ENCODE assay signal across 8 mouse cellular contexts in genomic region chr8:90869071-90869919, GRCm38 (mm10). TPM values are rescaled to one million over a fixed set of nuclear protein-coding genes. Genes with fewer than 3 reads are reported as not detected.
DNase-seq lines count a peak whose midpoint lies in the region; ATAC-seq and TF ChIP-seq lines count a peak whose summit lies in the region.

No protein-coding gene starts in this region.

- no peak for TF ChIP-seq CTCF in lung, postnatal 0 days (IDR thresholded peaks at IDR 0.05)
- TF ChIP-seq CTCF in thymus, adult 2 months (IDR thresholded peaks at IDR 0.05; ENCODE audit: borderline replicate concordance, control insufficient read depth, extremely low read depth, insufficient read depth, low read length, poor library complexity), result no peak

- 32% methylated on average over 18 of the region's 18 CpGs for WGBS in hindbrain, embryonic 13.5 days
- WGBS in lung, postnatal 0 days, result 26% methylated on average over 18 of the region's 18 CpGs
- WGBS in thymus, adult 2 months, result 36% methylated on average over 18 of the region's 18 CpGs

- H3K9me3 ChIP-seq in hindbrain, embryonic 13.5 days, result no peaks in the 10 kb centered on the region
- H3K9me3 ChIP-seq in lung, postnatal 0 days (ENCODE audit: low read length), result no peaks in the 10 kb centered on the region

- H3K4me3 ChIP-seq in hindbrain, embryonic 13.5 days, result no peak overlapping the region
- no peak overlapping the region for H3K4me3 ChIP-seq in lung, postnatal 0 days (ENCODE audit: low read depth, low read length)
- H3K4me3 ChIP-seq in thymus, adult 2 months (ENCODE audit: control insufficient read depth, insufficient read depth, low read length), result no peak overlapping the region

- peaks cover 42% of the 10 kb centered on the region for H3K4me1 ChIP-seq in hindbrain, embryonic 13.5 days (replicated peaks)
- peaks cover 20% of the 10 kb centered on the region for H3K4me1 ChIP-seq in lung, postnatal 0 days (ENCODE audit: insufficient read depth, low read depth, low read length)
- H3K4me1 ChIP-seq in thymus, adult 2 months (replicated peaks; ENCODE audit: control insufficient read depth, insufficient read depth, low read length), result peaks cover 6% of the 10 kb centered on the region; the same call in 1 of the 2 replicates

- no peak for TF ChIP-seq POLR2A in thymus, adult 2 months (IDR thresholded peaks at IDR 0.05; ENCODE audit: control insufficient read depth, extremely low read depth, insufficient read depth, low read length, poor library complexity)

- H3K9ac ChIP-seq in hindbrain, embryonic 13.5 days, result peak overlapping the region; percentile 35; the same call in 1 of the 2 replicates
- no peak overlapping the region for H3K9ac ChIP-seq in lung, postnatal 0 days (replicated peaks; ENCODE audit: low read depth)

- peak overlapping the region; percentile 95 for H3K27ac ChIP-seq in hindbrain, embryonic 13.5 days
- peak overlapping the region; percentile 87 for H3K27ac ChIP-seq in lung, postnatal 0 days (ENCODE audit: low read length)
- no peak overlapping the region for H3K27ac ChIP-seq in thymus, adult 2 months (ENCODE audit: control insufficient read depth, insufficient read depth, low read length)

- peak; percentile 74; the same call in 1 of the 2 replicates for TF ChIP-seq EP300 in lung, postnatal 0 days (IDR thresholded peaks at IDR 0.05)

- H3K27me3 ChIP-seq in hindbrain, embryonic 13.5 days, result no peaks in the 10 kb centered on the region
- no peaks in the 10 kb centered on the region for H3K27me3 ChIP-seq in lung, postnatal 0 days (replicated peaks; ENCODE audit: insufficient read depth, low read length)
- no peaks in the 10 kb centered on the region for H3K27me3 ChIP-seq in thymus, adult 2 months (ENCODE audit: control insufficient read depth, insufficient read depth, low read length)

- peak overlapping the region; percentile 43 for H3K4me2 ChIP-seq in hindbrain, embryonic 13.5 days
- peak overlapping the region; percentile 36 for H3K4me2 ChIP-seq in lung, postnatal 0 days (replicated peaks; ENCODE audit: low read depth, low read length)

- peak; percentile 46 for ATAC-seq in hindbrain, embryonic 13.5 days (ENCODE audit: low FRiP score)
- peak; percentile 91 for ATAC-seq in lung, postnatal 0 days

- DNase-seq in ES-CJ7 (ENCODE audit: low read depth, low spot score), result peak; percentile 74
- DNase-seq in brain, adult 2 months (ENCODE audit: low read depth, low spot score), result peak; percentile 89
- DNase-seq in frontal cortex, postnatal 25 days (ENCODE audit: low spot score in 2 of 2), result peak; percentile 50 to 65
- peak; percentile 78 to 79 for DNase-seq in layer of hippocampus, postnatal 36 days
- DNase-seq in lung, postnatal 0 days (ENCODE audit: low spot score), result peak; percentile 93
- DNase-seq in ovary, postnatal 36 days (ENCODE audit: low spot score), result peak; percentile 79
- DNase-seq in thymus, adult 2 months, result no peak

- no peaks in the 10 kb centered on the region for H3K36me3 ChIP-seq in hindbrain, embryonic 13.5 days
- H3K36me3 ChIP-seq in lung, postnatal 0 days (ENCODE audit: insufficient read depth, low read length), result no peaks in the 10 kb centered on the region
- no peaks in the 10 kb centered on the region for H3K36me3 ChIP-seq in thymus, adult 2 months (ENCODE audit: control insufficient read depth, insufficient read depth, low read length)

RNA-seq across cellular contexts. Expression of gene Chd9, which starts 41.1 kb away (rescaled TPM):
- 76.4 and 89.0 TPM in 2 replicates for polyA plus RNA-seq in hindbrain, embryonic 13.5 days (2015; fragmentation: Nextera tagmentation; extraction: Ambion mirVana)
- 100 to 1,000 TPM; 238 to 258 TPM for total RNA-seq in layer of hippocampus, postnatal 36 days (2021)
- 110 and 122 TPM in 2 replicates for polyA plus RNA-seq in lung, postnatal 0 days (2015; fragmentation: Nextera tagmentation; extraction: Ambion mirVana)
- polyA plus RNA-seq in thymus, adult 2 months (2012; rRNA removed), result 104 and 127 TPM in 2 replicates

RNA-seq across cellular contexts. Expression of gene Gm19935, which starts 52.1 kb away (rescaled TPM):
- 1.9 and 3.0 TPM in 2 replicates for polyA plus RNA-seq in hindbrain, embryonic 13.5 days (2015; fragmentation: Nextera tagmentation; extraction: Ambion mirVana)
- total RNA-seq in layer of hippocampus, postnatal 36 days (2021), result 1 to 10 TPM; 1.7 to 2.9 TPM
- polyA plus RNA-seq in lung, postnatal 0 days (2015; fragmentation: Nextera tagmentation; extraction: Ambion mirVana), result 9.9 and 10.8 TPM in 2 replicates
- polyA plus RNA-seq in thymus, adult 2 months (2012; rRNA removed), result 0.27 and 0.34 TPM in 2 replicates
